Mouse (Mus musculus) kidney, embryonic 16.5 days (tissue): Measurements from ENCODE around the gene Ascc3. TPM values are rescaled to one million over a fixed set of nuclear protein-coding genes. Genes with fewer than 3 reads are reported as not detected.

Source experiments
- ATAC-seq: fragments of 200-750 bp; cut with Nextera tagmentation; 2 replicates; pipeline ENCODE4 v1.8.0; 2017; ENCODE audit warnings: moderate TSS enrichment; ENCODE audit not compliant: low FRiP score, low TSS enrichment
- H3K27ac ChIP-seq: fragments of 300-500 bp; sonication (generic); 2 replicates; pipeline ENCODE4 v1.5.1; 2014; ENCODE audit warnings: low read length
- H3K27me3 ChIP-seq: fragments of 300-500 bp; sonication (generic); 2 replicates; pipeline ENCODE4 v1.6.1; 2014; ENCODE audit warnings: low read length, control low read depth, mixed read lengths; ENCODE audit not compliant: insufficient read depth
- H3K36me3 ChIP-seq: fragments of 300-500 bp; sonication (generic); 2 replicates; pipeline ENCODE4 v1.6.1; 2014; ENCODE audit warnings: low read length, control low read depth, mixed read lengths; ENCODE audit not compliant: insufficient read depth
- H3K4me1 ChIP-seq: fragments of 300-500 bp; sonication (generic); 2 replicates; pipeline ENCODE4 v1.6.1; 2014; ENCODE audit warnings: low read length, control low read depth, mixed read lengths; ENCODE audit not compliant: insufficient read depth
- H3K4me2 ChIP-seq: fragments of 300-500 bp; sonication (generic); replicated peaks from 2 replicates; pipeline ENCODE4 v1.6.1; 2014; ENCODE audit warnings: low read depth, low read length
- H3K4me3 ChIP-seq: fragments of 300-500 bp; sonication (generic); 2 replicates; pipeline ENCODE4 v1.5.1; 2014; ENCODE audit warnings: mild to moderate bottlenecking, low read length
- H3K9ac ChIP-seq: fragments of 300-500 bp; sonication (generic); replicated peaks from 2 replicates; pipeline ENCODE4 v1.6.1; 2014; ENCODE audit warnings: low read length
- H3K9me3 ChIP-seq: fragments of 300-500 bp; sonication (generic); 2 replicates; pipeline ENCODE4 v1.6.1; 2016; ENCODE audit warnings: low read length, control low read depth
- WGBS: fragments of 180-500 bp; shearing (Covaris S2); extraction: QIAGEN DNeasy Blood & Tissue Kit; methylation state at CpG from one replicate; pipeline ENCODE4 v1.1.7; 2014; 5-methylcytosine and 5-hydroxymethylcytosine counted together
- polyA plus RNA-seq: library from polyadenylated mRNA; unstranded; fragments of >200 nt; fragmentation: Nextera tagmentation; extraction: Ambion mirVana; gene quantifications from 2 replicates; pipeline ENCODE4 v1.2.1, GENCODE M21; 2015

The Ascc3 gene
- polyA plus RNA-seq, 1 experiment from 2014 or later = 14.4 TPM

GRCm38 (mm10) chr10:50897530-50898471 lies 305.3 kb downstream of the Ascc3 start:
- Histone ChIP-seq H3K9ac (peak overlapping the region; percentile 73), H3K4me3 (peak overlapping the region; percentile 58), H3K36me3 (no peaks in the 10 kb centered on the region), H3K4me1 (peaks cover 11% of the 10 kb centered on the region; the same call in 1 of the 2 replicates), H3K27ac (peak overlapping the region; percentile 74), H3K9me3 (no peaks in the 10 kb centered on the region), H3K27me3 (peaks cover 68% of the 10 kb centered on the region), H3K4me2 (peak overlapping the region; percentile 43)
- ATAC-seq = no peak
- under 1% methylated on average over 32 of the region's 32 CpGs for WGBS

GRCm38 (mm10) chr10:50898621-50899020 lies 306.2 kb downstream of the Ascc3 start:
- no peak for ATAC-seq
- Histone ChIP-seq H3K27me3 (peaks cover 68% of the 10 kb centered on the region), H3K4me2 (peak overlapping the region; percentile 40), H3K4me1 (peaks cover 11% of the 10 kb centered on the region; the same call in 1 of the 2 replicates), H3K9me3 (no peaks in the 10 kb centered on the region), H3K27ac (no peak overlapping the region), H3K9ac (0 out of 2 replicates have a peak overlapping the region, but pooled peaks have one; percentile 16), H3K4me3 (peak overlapping the region; percentile 38), H3K36me3 (no peaks in the 10 kb centered on the region)
- 13% methylated on average over 2 of the region's 2 CpGs for WGBS

- H3K4me3 ChIP-seq = peak overlapping the region; percentile 39
- 2% methylated on average over 21 of the region's 21 CpGs for WGBS
Measured at GRCm38 (mm10) chr10:50899846-50900745, 307.6 kb downstream of the Ascc3 start.

More at GRCm38 (mm10) chr10:50899846-50900745, 307.6 kb downstream of the Ascc3 start:
- Histone ChIP-seq H3K4me1 (peaks cover 11% of the 10 kb centered on the region; the same call in 1 of the 2 replicates), H3K27me3 (peaks cover 68% of the 10 kb centered on the region), H3K27ac (peak overlapping the region; percentile 92), H3K36me3 (no peaks in the 10 kb centered on the region), H3K4me2 (peak overlapping the region; percentile 52), H3K9ac (peak overlapping the region; percentile 52), H3K9me3 (no peaks in the 10 kb centered on the region)
- no peak for ATAC-seq
